7 mouse cellular contexts compared by ENCODE assay signal in the genomic region with DNA sequence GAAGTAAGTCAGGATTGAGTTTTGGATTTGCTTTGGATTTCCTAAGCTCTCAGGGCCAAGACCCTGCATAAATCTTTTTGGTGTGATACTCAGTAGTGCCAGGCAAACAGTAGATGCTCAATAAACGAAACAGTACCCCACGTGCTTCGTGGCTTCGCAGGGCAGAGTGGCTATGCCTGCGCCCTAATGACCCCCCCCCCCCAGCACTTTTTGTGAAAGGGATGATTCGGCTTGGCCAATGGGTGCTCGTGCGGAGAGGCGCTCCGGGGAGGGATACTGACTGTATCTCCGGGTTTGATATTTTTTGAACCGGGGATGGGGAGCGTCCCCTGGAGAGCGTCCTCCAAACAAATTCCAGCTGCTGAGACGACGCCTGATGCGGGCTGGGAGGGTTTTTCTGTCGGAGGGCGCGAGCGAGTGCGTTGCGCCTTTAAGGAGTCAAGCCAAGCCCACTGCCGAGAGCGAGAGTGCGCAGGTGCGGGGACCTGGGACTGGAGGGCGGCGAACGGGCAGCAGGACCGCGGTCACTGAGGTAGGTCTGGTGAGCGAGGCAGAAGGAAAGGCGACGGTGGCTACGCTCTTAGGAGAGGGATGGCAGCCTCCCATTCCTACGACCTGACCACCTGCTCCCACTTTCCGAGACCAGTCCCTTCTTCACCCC. TPM values are rescaled to one million over a fixed set of nuclear protein-coding genes. Genes with fewer than 3 reads are reported as not detected.
DNase-seq lines count a peak whose midpoint lies in the region; ATAC-seq and TF ChIP-seq lines count a peak whose summit lies in the region.

A gene (plus strand): TSS at position 471 of the 661 bp plus-strand sequence.

- TF ChIP-seq POLR2A in bone marrow, adult 2 months (IDR thresholded peaks at IDR 0.05; ENCODE audit: borderline replicate concordance, control insufficient read depth, low read depth, low read length) = peak; percentile 7; the same call in 1 of the 2 replicates

- ATAC-seq in embryonic facial prominence, embryonic 15.5 days (ENCODE audit: insufficient number of reproducible peaks, low FRiP score, low TSS enrichment, low read depth) = peak; percentile 79
- peak; percentile 81 for ATAC-seq in heart, embryonic 11.5 days (replicated peaks; ENCODE audit: insufficient number of reproducible peaks, low FRiP score, low TSS enrichment)
- ATAC-seq in kidney, embryonic 15.5 days (replicated peaks; ENCODE audit: low FRiP score) = peak; percentile 86
- peak; percentile 68 for ATAC-seq in limb, embryonic 15.5 days (ENCODE audit: insufficient number of reproducible peaks, low FRiP score, low TSS enrichment, low read depth)
- ATAC-seq in midbrain, postnatal 0 days (ENCODE audit: low FRiP score) = peak; percentile 92

- WGBS in bone marrow, adult 2 months = under 1% methylated on average over 38 of the region's 38 CpGs
- WGBS in embryonic facial prominence, embryonic 15.5 days = 1% methylated on average over 38 of the region's 38 CpGs
- 2% methylated on average over 38 of the region's 38 CpGs for WGBS in heart, embryonic 11.5 days (ENCODE audit: insufficient replicate concordance)
- 2% methylated on average over 38 of the region's 38 CpGs for WGBS in kidney, embryonic 15.5 days
- under 1% methylated on average over 38 of the region's 38 CpGs for WGBS in limb, embryonic 15.5 days
- 1% methylated on average over 38 of the region's 38 CpGs for WGBS in midbrain, postnatal 0 days

- H3K4me3 ChIP-seq in bone marrow, adult 2 months (replicated peaks; ENCODE audit: control insufficient read depth, low read depth, low read length) = peak within 1 kb of the TSS; percentile 71
- peak within 1 kb of the TSS; percentile 66 for H3K4me3 ChIP-seq in embryonic facial prominence, embryonic 15.5 days (replicated peaks)
- H3K4me3 ChIP-seq in heart, embryonic 11.5 days (ENCODE audit: low read depth, low read length) = peak within 1 kb of the TSS; percentile 63
- peak within 1 kb of the TSS; percentile 68 for H3K4me3 ChIP-seq in kidney, embryonic 15.5 days (replicated peaks)
- peak within 1 kb of the TSS; percentile 66 for H3K4me3 ChIP-seq in limb, embryonic 15.5 days
- H3K4me3 ChIP-seq in midbrain, postnatal 0 days (ENCODE audit: low read depth, low read length) = peak within 1 kb of the TSS; percentile 58

- H3K36me3 ChIP-seq in embryonic facial prominence, embryonic 15.5 days = no peaks in the 10 kb centered on the region
- no peaks in the 10 kb centered on the region for H3K36me3 ChIP-seq in heart, embryonic 11.5 days (ENCODE audit: control insufficient read depth, insufficient read depth, low read length)
- H3K36me3 ChIP-seq in kidney, embryonic 15.5 days = no peaks in the 10 kb centered on the region
- H3K36me3 ChIP-seq in limb, embryonic 15.5 days = no peaks in the 10 kb centered on the region
- H3K36me3 ChIP-seq in midbrain, postnatal 0 days (ENCODE audit: insufficient read depth, low read length) = no peaks in the 10 kb centered on the region

- H3K4me1 ChIP-seq in bone marrow, adult 2 months (ENCODE audit: control insufficient read depth, insufficient read depth, low read length) = peaks cover 3% of the 10 kb centered on the region; the same call in 1 of the 2 replicates
- H3K4me1 ChIP-seq in embryonic facial prominence, embryonic 15.5 days = peaks cover 16% of the 10 kb centered on the region
- no peaks in the 10 kb centered on the region for H3K4me1 ChIP-seq in heart, embryonic 11.5 days (ENCODE audit: control insufficient read depth, insufficient read depth, low read length)
- H3K4me1 ChIP-seq in kidney, embryonic 15.5 days = peaks cover 32% of the 10 kb centered on the region
- peaks cover 24% of the 10 kb centered on the region for H3K4me1 ChIP-seq in limb, embryonic 15.5 days
- H3K4me1 ChIP-seq in midbrain, postnatal 0 days (ENCODE audit: insufficient read depth, low read length) = peaks cover 8% of the 10 kb centered on the region; the same call in 1 of the 2 replicates

- peak within 1 kb of the TSS; percentile 50 for H3K9ac ChIP-seq in embryonic facial prominence, embryonic 15.5 days
- H3K9ac ChIP-seq in heart, embryonic 11.5 days (ENCODE audit: low read depth, low read length) = peak within 1 kb of the TSS; percentile 73
- H3K9ac ChIP-seq in kidney, embryonic 15.5 days = peak within 1 kb of the TSS; percentile 59
- H3K9ac ChIP-seq in limb, embryonic 15.5 days = peak within 1 kb of the TSS; percentile 46
- H3K9ac ChIP-seq in midbrain, postnatal 0 days (replicated peaks; ENCODE audit: low read length, poor library complexity, severe bottlenecking) = peak within 1 kb of the TSS; percentile 55

- peaks cover 19% of the 10 kb centered on the region; the same call in 1 of the 2 replicates for H3K27me3 ChIP-seq in embryonic facial prominence, embryonic 15.5 days
- peaks cover 28% of the 10 kb centered on the region for H3K27me3 ChIP-seq in heart, embryonic 11.5 days (ENCODE audit: control insufficient read depth, insufficient read depth, low read length)
- peaks cover 25% of the 10 kb centered on the region for H3K27me3 ChIP-seq in kidney, embryonic 15.5 days
- peaks cover 43% of the 10 kb centered on the region for H3K27me3 ChIP-seq in limb, embryonic 15.5 days
- peaks cover 6% of the 10 kb centered on the region; the same call in 1 of the 2 replicates for H3K27me3 ChIP-seq in midbrain, postnatal 0 days (ENCODE audit: insufficient read depth, low read length)

- no peaks in the 10 kb centered on the region for H3K9me3 ChIP-seq in embryonic facial prominence, embryonic 15.5 days (replicated peaks)
- no peaks in the 10 kb centered on the region for H3K9me3 ChIP-seq in heart, embryonic 11.5 days (replicated peaks; ENCODE audit: control insufficient read depth, low read length)
- no peaks in the 10 kb centered on the region for H3K9me3 ChIP-seq in kidney, embryonic 15.5 days (replicated peaks)
- no peaks in the 10 kb centered on the region for H3K9me3 ChIP-seq in limb, embryonic 15.5 days
- H3K9me3 ChIP-seq in midbrain, postnatal 0 days (ENCODE audit: low read length) = no peaks in the 10 kb centered on the region

- no peak within 1 kb of the TSS for H3K27ac ChIP-seq in bone marrow, adult 2 months (ENCODE audit: control insufficient read depth, insufficient read depth, low read depth, low read length, poor library complexity)
- H3K27ac ChIP-seq in embryonic facial prominence, embryonic 15.5 days (replicated peaks) = peak within 1 kb of the TSS; percentile 41; the same call in 1 of the 2 replicates
- H3K27ac ChIP-seq in heart, embryonic 11.5 days (ENCODE audit: low read depth, low read length) = no peak within 1 kb of the TSS
- H3K27ac ChIP-seq in kidney, embryonic 15.5 days = peak within 1 kb of the TSS; percentile 72
- H3K27ac ChIP-seq in limb, embryonic 15.5 days = peak within 1 kb of the TSS; percentile 68
- H3K27ac ChIP-seq in midbrain, postnatal 0 days (ENCODE audit: low read depth, low read length) = peak within 1 kb of the TSS; percentile 74

- H3K4me2 ChIP-seq in embryonic facial prominence, embryonic 15.5 days (replicated peaks) = peak within 1 kb of the TSS; percentile 77
- peak within 1 kb of the TSS; percentile 89 for H3K4me2 ChIP-seq in heart, embryonic 11.5 days
- peak within 1 kb of the TSS; percentile 91 for H3K4me2 ChIP-seq in kidney, embryonic 15.5 days
- peak within 1 kb of the TSS; percentile 85 for H3K4me2 ChIP-seq in limb, embryonic 15.5 days
- peak within 1 kb of the TSS; percentile 83 for H3K4me2 ChIP-seq in midbrain, postnatal 0 days (ENCODE audit: low read depth, low read length, poor library complexity, severe bottlenecking)

- peak; percentile 93 for DNase-seq in midbrain, postnatal 0 days (ENCODE audit: low spot score)
- DNase-seq in spleen, postnatal 14 days (ENCODE audit: low spot score in 2 of 2) = peak; percentile 51 to 67

- no peak for TF ChIP-seq CTCF in bone marrow, adult 2 months (IDR thresholded peaks at IDR 0.05; ENCODE audit: control insufficient read depth, insufficient read depth, low read length)
- no peak; the same call in 1 of the 2 replicates for TF ChIP-seq CTCF in midbrain, postnatal 0 days (IDR thresholded peaks at IDR 0.05)

RNA-seq across cellular contexts. Expression of the gene that starts here (rescaled TPM):
- 3.6 TPM in 1 of 2 replicates, not detected in the other for polyA plus RNA-seq in bone marrow, adult 2 months (2011; ENCODE audit: insufficient read depth, insufficient read length, low replicate concordance, missing spikeins)
- polyA plus RNA-seq in embryonic facial prominence, embryonic 15.5 days (2015; fragmentation: Nextera tagmentation; extraction: Ambion mirVana) = 30.2 and 30.6 TPM in 2 replicates
- 9.4 and 10.2 TPM in 2 replicates for polyA plus RNA-seq in heart, embryonic 11.5 days (2014; fragmentation: Nextera tagmentation; extraction: Ambion mirVana)
- 24.7 and 26.6 TPM in 2 replicates for polyA plus RNA-seq in kidney, embryonic 15.5 days (2015; fragmentation: Nextera tagmentation; extraction: Ambion mirVana)
- 33.7 and 34.7 TPM in 2 replicates for polyA plus RNA-seq in limb, embryonic 15.5 days (2015; fragmentation: Nextera tagmentation; extraction: Ambion mirVana)
- total RNA-seq in midbrain, postnatal 0 days (2014; rRNA removed) = 14.7 and 17.6 TPM in 2 replicates
- polyA plus RNA-seq in midbrain, postnatal 0 days (2015; fragmentation: Nextera tagmentation; extraction: Ambion mirVana) = 34.7 and 35.7 TPM in 2 replicates

Comparison
In these comparisons a context has a peak if more than half of its experiments do, and no peak if none do; other contexts are left out.
1. H3K27ac ChIP-seq: peak in embryonic facial prominence, embryonic 15.5 days (single experiment), kidney, embryonic 15.5 days (single experiment), limb, embryonic 15.5 days (single experiment) and midbrain, postnatal 0 days (single experiment); none in bone marrow, adult 2 months (single experiment) and heart, embryonic 11.5 days (single experiment).
2. Peak in every context shown above with its lines, with median percentiles within 50 percentile points of each other: H3K4me3 ChIP-seq, ATAC-seq, H3K4me2 ChIP-seq and H3K9ac ChIP-seq.